Mouse (Mus musculus) heart, postnatal 0 days (tissue): ENCODE measurements around the gene Enkd1.

Experiments used
- CTCF ChIP-seq: IDR thresholded peaks from 2 replicates; pipeline ENCODE4 v1.5.1; 2016; ENCODE audit warnings: antibody characterized with exemption, control low read depth, low read depth
- EP300 ChIP-seq: IDR thresholded peaks from 2 replicates; pipeline ENCODE4 v1.6.1; 2016; ENCODE audit warnings: antibody characterized with exemption, low read depth

GRCm38 (mm10) chr8:105688242-105688752 lies 19.7 kb downstream of the Enkd1 start:
- TF ChIP-seq EP300 = no peak
- TF ChIP-seq CTCF = no peak
